Mouse (Mus musculus) layer of hippocampus, postnatal 25 days (tissue): Measurements from ENCODE around the gene Myh3. TPM values are rescaled to one million over a fixed set of nuclear protein-coding genes. Genes with fewer than 3 reads are reported as not detected.

Source experiments
- DNase-seq, 2 experiments: peaks; one replicate each; pipeline ENCODE4 v3.0.0; 2022; ENCODE audit warnings: mixed read lengths in 2 of 2, low spot score in 1 of 2; ENCODE audit errors: extremely low spot score in 1 of 2
- microRNA-seq, 2 experiments: library from miRNA; unstranded; fragments of <30 nt; microRNA quantifications; one replicate each; pipeline ENCODE4 v1.2.0; 2021
- total RNA-seq, 2 experiments: library from RNA; stranded (reverse); gene quantifications; 2 replicates each; pipeline ENCODE4 v1.2.3; 2021

Myh3 gene
- total RNA-seq, 2 experiments from 2014 or later, result 0.59 to 0.66 TPM

- no peak for DNase-seq
Measured at GRCm38 (mm10) chr11:67140175-67140574, 62.1 kb downstream of the Myh3 start.

DNA sequence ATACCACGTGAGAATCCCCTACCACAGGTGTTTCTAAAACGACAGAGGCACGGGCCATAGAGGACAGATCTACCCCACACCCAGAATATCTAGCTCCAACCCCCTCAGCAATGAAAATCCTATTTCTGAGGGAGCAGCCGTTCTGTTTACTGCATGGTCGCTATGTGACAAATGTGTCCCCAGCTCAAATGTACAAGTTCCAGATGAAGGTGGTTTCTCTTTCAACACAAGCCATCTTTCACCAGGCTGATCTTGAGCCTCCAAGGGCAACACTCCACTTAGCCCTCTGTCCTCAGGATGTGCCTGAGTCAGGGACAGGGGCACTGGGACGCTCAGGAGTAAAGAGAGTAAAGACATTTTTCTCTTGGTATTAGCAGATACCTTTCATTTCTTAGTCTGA, 62.9 kb downstream of the Myh3 start:
- DNase-seq, result no peak

GRCm38 (mm10) chr11:67142047-67142446, 63.9 kb downstream of the Myh3 start:
- no peak for DNase-seq

DNA sequence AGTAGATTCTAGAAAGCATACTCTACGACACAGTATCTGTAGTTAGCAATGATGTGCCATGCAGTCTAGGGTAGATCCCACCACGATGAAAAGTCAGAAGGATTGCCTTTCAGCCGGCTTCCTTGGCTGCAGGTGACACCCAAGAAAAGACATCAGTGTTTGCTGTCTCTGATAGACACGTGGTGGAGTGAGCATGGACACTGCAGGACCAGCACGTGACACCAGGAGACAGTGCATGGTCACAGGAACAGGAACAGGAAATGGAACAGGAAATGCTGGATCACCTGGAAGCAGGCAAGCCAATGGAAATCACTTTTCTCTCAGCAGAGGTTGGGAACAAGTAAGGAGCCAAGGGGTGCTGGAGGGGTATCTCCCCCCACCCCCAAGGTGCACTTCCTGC, 65.0 kb downstream of the Myh3 start:
- no peak for DNase-seq

DNA sequence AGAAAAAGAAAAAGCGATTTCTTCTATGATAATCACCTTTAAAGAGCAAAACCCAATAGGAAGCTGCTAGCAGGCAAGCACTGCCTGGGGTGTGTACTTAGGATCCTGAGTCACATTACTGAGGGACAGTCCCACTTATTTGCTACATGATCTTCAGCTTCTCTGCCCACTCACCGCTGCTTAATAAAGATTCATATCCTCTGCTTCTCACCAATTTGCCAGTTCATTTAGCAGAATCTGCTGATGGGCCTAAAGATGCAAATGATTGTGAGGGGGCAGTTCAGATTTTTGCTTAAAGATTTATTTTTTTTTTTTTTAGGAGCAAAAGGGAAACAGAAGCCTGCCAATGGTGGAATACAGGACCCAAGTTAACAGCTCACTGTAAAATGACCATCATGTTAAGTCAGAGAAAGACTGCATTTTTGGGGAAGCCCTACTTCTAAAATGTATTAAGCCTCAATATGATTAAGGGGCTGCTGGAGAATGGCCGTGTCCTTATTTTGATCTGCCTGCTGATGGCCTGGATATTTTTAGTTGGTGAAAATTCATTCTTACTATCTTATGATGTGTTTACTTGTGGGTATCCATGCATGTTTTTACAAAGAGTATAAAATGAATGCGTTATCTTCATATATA, 65.9 kb downstream of the Myh3 start:
- DNase-seq, result no peak

DNA sequence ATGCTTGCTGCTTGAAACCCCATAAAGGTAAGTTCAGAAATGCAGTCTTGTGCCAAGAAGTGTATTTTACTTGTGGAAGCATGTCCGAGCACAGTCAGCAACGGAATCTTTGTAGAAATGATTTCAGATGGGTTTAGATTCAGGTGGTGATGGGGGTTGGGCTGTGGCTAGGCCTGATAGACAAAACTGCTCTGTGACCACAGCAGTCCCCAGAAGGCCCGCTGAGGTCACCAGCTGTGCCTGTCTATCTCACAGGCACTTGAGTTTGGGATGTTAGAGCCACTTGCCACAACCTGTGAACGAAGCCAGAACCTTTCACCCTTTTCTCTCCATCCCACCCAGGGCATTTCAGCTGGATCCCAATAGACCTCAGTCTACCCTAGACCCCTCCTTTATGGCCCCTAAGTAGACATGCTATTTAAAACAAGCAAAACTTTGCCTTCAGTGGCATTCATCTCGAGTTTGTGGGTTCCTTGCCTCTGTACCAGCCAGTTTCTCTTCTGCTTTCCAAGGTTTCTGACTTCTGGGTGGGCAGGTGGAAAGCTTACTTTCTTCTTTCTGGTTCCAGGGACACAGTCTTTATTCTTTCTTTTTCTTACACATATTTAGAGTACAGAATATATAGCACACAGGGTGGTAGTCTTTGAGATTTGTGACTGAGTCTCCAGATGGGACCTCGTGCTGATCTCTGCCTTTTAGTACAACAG, 66.6 kb downstream of the Myh3 start:
- DNase-seq, result no peak

DNA sequence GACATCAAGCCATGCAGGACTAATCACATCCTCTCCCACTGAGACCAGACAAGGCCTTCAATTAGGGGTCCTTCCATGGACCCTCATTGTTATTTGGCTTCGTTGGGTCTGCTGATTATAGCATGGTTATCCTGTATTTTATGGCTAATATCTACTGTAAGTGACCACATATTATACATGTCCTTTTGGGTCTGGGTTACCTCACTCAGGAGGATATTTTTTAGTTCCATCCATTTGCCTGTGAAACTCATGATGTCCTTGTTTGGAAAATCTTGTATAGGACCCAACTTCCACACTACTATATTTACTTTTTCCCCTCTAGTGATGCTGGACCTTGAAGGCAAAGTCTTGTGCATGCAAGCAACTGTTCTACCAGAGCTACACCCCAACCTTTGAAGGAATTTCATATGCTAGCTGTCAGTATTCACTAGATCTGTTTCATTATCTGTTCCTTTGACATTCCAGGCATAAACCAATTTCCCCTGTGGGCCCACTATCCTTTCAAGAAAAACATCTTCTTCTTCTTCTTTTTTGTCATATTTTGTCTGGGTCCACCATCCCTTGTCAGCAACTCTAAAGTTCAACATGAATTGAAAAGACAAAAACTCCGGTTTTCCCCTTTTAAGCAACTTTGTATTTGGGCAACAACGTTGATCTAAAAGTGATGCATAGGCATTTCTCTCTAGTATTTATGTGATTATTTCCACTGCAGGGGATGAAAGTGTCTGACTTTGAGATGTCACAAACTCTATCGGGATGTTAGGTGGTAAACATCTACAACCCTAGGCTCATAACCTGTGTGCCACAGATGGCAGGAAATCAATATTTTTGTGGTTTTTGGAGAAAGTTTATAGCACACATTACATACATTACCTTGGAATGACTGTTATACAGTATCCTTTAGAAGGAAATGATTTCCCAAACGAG, 67.6 kb downstream of the Myh3 start:
- no peak for DNase-seq

- no peak for DNase-seq
Measured at GRCm38 (mm10) chr11:67146409-67147282, 68.5 kb downstream of the Myh3 start.

DNA sequence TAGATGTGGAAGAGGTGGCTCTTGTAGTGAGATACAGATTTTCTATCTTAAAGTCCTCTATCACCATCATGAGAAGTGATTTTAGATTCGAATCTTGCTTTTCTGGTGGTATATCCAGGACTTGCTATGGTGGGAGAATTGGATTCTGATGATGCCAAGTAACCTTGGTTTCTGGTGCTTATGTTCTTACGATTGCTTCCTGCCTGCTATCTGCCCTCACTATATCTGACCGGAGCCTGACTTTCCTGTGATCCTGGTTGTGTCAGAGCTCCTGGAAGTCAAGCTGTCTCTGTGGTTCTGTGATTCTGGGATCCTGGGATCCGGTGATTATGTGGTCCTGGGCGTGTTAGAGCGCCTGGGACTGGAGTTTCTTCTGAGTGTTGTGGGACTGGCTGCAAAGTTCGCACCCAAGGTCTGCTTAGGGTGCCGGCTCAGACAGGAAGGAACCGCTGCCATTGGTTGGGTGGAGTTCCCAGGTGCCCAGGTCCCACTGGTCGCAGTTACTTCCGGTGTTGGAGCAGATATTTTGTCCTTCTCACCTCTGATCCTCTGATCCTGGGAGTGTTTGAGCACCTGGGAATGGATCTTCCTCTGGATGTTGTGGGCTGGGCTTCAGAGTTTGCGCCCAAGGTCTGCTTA, 69.3 kb downstream of the Myh3 start:
- DNase-seq, result no peak

- no peak for DNase-seq
Measured at GRCm38 (mm10) chr11:67148286-67149012, 70.3 kb downstream of the Myh3 start.

DNA sequence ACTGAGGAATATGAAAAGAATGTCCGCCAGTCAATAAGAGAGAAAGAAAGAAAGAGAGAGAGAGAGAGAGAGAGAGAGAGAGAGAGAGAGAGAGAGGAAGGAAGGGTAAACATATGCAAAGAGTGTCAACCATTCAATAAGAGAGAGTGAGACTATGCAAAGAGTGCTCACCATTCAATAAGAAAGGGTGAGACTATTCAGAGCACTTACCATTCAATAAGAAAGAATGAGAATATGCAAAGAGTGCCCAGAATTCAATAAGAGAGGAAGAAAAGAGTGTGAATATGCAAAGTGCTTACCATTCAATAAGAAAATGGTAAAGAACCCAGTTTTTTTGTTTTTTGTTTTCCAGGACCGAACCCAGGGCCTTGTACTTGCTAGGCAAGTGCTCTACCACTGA, 72.1 kb downstream of the Myh3 start:
- no peak for DNase-seq

DNA sequence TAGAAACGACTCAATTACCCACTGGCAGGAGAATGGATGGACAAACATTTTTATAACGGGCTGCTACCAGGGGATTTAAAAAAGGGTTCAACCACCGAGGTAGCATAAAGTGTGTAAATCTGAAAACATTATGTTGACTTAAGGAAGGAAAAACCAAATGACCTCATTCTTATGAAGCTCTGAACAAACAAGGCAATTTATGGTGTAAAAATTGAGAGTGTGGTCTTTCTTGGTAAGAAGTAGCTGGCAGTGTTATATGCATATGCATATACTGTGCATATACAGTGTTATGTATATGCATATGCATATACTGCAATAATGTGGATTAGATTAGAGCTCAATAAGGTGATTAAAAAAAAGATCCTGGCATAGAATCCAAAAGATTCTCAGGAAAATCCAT, 73.1 kb downstream of the Myh3 start:
- DNase-seq, result no peak

Small RNA genes lying within 50 kb of the gene (microRNA-seq; reads per million reads assigned to microRNA genes)
- 0 reads per million in 2 experiments for gene Mir6923

Other genes starting within 250 kb of the Myh3 start
- 1 to 10 TPM; 1.4 to 1.9 TPM for gene Pirt, start 166.3 kb upstream of the Myh3 start, total RNA-seq
- gene Tmem238l, start 121.7 kb upstream of the Myh3 start, total RNA-seq, result not detected
- gene Tmem220, start 53.1 kb upstream of the Myh3 start, total RNA-seq, result under 1 TPM; 0.52 to 0.66 TPM
- 10 to 100 TPM; 20.9 to 29.2 TPM for gene Adprm, start 25.7 kb upstream of the Myh3 start, total RNA-seq
- gene Sco1, start 25.6 kb upstream of the Myh3 start, total RNA-seq, result 1 to 10 TPM; 8.3 to 9.5 TPM
- under 1 TPM; 0.16 to 0.17 TPM for gene Myh2, start 92.7 kb downstream of the Myh3 start, total RNA-seq
- gene Myh1, start 121.8 kb downstream of the Myh3 start, total RNA-seq, result under 1 TPM; 0.07 to 0.12 TPM
- under 1 TPM; 0.10 to 0.28 TPM for gene Myh4, start 159.7 kb downstream of the Myh3 start, total RNA-seq
- 1 to 10 TPM; 1.3 to 1.4 TPM for gene Myh8, start 198.8 kb downstream of the Myh3 start, total RNA-seq
- gene Myh13, start 243.4 kb downstream of the Myh3 start, total RNA-seq, result under 1 TPM; 0.07 to 0.12 TPM